Mouse (Mus musculus): Measurements from ENCODE around the gene March9.

DNA sequence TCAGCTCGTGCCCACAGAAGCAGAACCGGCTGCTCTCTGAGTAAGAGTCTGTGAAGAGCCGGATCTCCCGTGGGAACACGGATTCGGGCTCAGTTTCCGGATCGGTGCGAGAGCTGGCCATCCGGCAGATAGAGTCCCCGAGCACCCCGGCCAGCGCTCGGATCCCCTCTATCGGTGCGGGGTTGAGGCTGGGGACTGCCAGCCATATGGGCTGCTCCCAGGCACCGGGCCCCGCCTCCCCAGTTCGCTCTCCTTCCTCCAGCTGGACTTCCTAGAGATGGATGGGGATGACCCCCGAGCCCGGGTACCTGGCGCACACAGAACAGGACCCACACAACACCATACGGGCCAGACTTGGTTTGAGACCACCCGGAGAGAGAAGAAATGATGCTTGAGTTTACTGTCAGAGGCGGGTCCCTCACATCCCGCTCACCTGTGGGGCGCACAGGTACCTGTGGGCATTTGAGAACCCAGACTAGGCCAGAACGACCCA, 18.7 kb downstream of the March9 start, which contains the start of the genes Mettl1 and Eef1akmt3:
- TF ChIP-seq CTCF (IDR thresholded peaks at IDR 0.05; ENCODE audit: low read depth) (no peak), EP300 (IDR thresholded peaks at IDR 0.05; ENCODE audit: low read depth) (no peak)
